Mouse (Mus musculus): ENCODE measurements at regions not wholly inside any gene's neighbourhood (a gene's known extent, or its start where the extent isn't known, plus 50 kb on each side); places are given as distances from the start of the nearest gene placed in this dataset.

GRCm38 (mm10) chr11:89247991-89248390 lies 54.1 kb downstream of the Nog start:
- no peak for DNase-seq

GRCm38 (mm10) chr11:89243370-89243769 lies 58.8 kb downstream of the Nog start:
- no peak for DNase-seq
- intact Hi-C loops (cut with DNase I): no loop called here

More at GRCm38 (mm10) chr11:89247991-89248390, 54.1 kb downstream of the Nog start:
- intact Hi-C loops (cut with DNase I): no loop called here

GRCm38 (mm10) chr11:89242130-89242529 lies 60.0 kb downstream of the Nog start:
- intact Hi-C loops (cut with DNase I): no loop called here

GRCm38 (mm10) chr11:89239891-89240290 lies 62.2 kb downstream of the Nog start:
- intact Hi-C loops (cut with DNase I): no loop called here

More at GRCm38 (mm10) chr11:89242130-89242529, 60.0 kb downstream of the Nog start:
- no peak for DNase-seq

GRCm38 (mm10) chr11:89236904-89237303 lies 65.2 kb downstream of the Nog start:
- intact Hi-C loops (cut with DNase I): no loop called here

More at GRCm38 (mm10) chr11:89239891-89240290, 62.2 kb downstream of the Nog start:
- DNase-seq: no peak

DNA sequence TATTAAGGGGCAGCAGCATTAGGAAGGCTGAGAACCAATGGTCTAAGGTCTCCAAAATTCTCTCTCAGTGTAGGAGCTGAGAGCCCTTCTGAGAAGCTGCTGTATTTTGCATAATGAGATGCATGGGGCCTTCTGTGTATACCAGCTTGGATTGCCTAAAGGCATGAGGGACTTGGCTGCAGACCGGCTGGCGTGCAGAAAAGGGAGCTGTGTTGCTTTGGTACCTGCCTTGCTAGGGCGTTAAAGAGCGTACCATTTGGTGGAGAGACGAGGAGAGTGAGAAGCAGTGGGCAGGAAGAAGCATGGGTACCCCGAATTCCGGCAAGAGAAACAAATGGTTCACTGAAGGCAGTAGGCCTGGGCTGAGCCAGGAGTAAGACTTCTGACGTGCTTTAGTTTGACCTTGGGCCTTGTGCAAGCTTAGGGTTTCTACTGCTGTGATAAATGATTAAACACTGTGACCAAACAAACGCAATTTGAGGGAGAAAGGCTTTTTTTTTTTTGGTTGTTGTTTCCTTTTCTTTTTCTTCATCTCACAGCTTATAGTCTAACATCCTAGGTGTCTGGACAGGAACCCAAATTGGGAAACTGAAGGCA lies 69.2 kb downstream of the Nog start:
- DNase-seq: no peak
- intact Hi-C loops (cut with DNase I): no loop called here

More at GRCm38 (mm10) chr11:89236904-89237303, 65.2 kb downstream of the Nog start:
- DNase-seq: no peak

DNA sequence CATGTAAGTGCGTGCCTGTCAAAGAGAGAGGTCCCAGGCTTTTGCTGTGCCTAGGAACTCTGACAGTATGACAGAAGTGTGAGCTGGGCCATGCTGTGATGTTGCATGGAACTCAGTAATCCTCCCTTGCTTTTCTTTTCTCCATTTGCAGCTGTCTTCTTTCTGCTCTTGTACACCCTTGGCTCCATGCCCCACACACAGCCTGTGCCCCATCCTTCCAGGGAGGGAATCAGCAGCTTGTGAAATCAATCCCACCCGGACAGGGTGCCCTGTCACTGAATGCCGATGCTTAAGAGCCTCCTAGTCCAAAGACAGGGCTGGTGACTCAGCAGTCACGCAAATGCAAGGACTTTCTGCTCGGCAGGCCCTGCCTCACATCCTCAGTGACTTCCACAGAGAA lies 72.4 kb downstream of the Nog start:
- no peak for DNase-seq
- intact Hi-C loops (cut with DNase I): no loop called here

DNA sequence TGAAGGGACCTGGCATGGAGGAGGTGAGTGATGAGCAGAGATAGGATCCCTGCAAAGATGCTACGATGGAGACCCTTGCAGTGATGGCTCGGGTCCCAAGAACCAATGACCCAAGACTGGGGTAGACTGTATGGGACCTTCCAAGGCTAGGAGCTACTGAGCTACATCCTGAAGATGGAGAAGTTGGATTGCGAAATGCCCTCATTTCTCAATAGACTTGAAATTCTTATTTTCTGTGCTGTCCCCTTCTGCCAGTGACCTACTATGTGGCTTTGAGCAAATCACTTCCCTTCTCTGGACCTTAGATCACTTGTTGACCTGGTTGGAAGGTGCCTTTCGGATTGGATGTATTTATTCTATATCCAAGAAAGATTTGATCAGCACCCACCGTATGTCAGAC lies 88.9 kb downstream of the Nog start:
- no peak for DNase-seq
- intact Hi-C loops (cut with DNase I): no loop called here

DNA sequence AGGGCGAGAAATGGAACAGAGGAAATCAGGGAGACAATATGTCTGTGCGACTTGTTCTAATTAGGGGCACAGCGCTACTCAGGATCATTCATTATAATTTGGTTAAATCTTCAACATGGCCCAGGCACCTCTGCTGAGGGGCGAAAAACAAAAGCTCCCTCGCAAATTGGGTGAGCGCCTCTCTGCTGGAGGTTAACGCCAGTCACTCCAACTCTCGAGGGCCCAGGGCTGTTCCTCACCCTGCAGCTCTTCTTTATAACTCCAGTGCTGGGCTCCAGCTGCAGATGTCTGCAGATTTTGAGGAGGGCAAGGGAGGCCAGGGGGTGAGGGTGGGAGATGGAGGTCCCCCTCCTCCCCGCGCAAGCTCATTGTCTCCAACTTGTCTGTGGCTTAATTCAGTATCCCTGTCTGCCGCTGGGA lies 92.6 kb downstream of the Nog start:
- DNase-seq: no peak
- intact Hi-C loops (cut with DNase I): no loop called here

GRCm38 (mm10) chr11:89209072-89209471 lies 93.1 kb downstream of the Nog start:
- intact Hi-C loops (cut with DNase I): no loop called here
- no peak for DNase-seq

GRCm38 (mm10) chr11:89206788-89207187 lies 95.3 kb downstream of the Nog start:
- intact Hi-C loops (cut with DNase I): no loop called here
- DNase-seq: no peak

DNA sequence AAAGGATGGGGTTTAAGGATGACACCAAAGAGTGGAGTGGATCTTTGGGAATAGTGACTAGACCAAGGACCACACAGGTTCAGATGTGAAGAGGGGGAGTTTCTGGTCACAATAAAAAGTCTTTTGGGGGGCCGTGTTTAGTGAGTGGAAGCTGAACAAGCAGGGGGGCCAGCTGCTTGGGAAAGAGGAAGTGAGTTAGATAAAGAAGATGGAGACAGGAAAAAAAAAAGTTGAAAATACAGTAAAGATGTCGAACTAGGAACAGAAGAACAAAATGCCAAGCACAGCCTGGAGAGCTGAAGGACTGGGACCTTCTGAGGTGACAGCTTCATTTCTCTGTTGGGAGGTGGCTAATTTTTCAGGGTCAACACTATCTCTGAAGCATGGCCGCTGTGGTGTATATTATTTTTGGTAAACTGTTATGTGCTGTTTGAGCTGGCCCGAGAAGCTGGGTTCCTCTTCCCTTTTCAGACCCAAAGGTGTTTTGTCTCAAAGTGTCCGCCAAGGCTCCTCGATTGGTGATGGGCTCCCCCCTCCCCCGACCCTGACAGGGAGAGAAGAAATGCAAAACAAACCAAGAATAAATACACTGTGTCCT lies 97.1 kb downstream of the Nog start:
- no peak for DNase-seq
- intact Hi-C loops (cut with DNase I): no loop called here

- DNase-seq: no peak
- intact Hi-C loops (cut with DNase I): no loop called here
These were observed 101.7 kb downstream of the Nog start for GRCm38 (mm10) chr11:89200458-89200857.

- intact Hi-C loops (cut with DNase I): no loop called here
- no peak for DNase-seq
These were observed 109.3 kb downstream of the Nog start for GRCm38 (mm10) chr11:89192815-89193214.

GRCm38 (mm10) chr11:89186911-89187621 lies 113.4 kb downstream of the Gm525 start:
- intact Hi-C loops (cut with DNase I): no loop called here
- peak; percentile 70 to 76 for DNase-seq

GRCm38 (mm10) chr11:89185862-89186261 lies 112.2 kb downstream of the Gm525 start:
- DNase-seq: peak in 1 of 2 experiments; percentile 10
- intact Hi-C loops (cut with DNase I): no loop called here

DNA sequence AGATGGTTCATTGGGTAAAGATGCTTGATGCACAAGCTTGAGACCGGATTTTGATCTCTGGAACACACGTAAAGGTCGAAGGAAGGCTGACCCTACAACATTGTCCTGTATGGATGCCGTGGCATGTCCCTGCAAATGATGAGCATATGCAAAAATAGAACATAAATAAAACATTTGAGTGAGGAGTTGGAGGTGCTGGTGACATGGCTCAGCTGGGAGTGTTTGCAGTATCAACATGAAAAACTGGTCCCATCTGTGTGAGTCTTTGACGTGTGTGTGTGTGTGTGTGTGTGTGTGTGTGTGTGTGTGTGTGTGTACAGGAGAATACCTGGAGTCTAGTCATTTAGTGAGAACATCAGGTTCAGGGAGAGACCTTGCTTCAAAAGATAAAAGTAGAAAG lies 107.8 kb downstream of the Gm525 start:
- intact Hi-C loops (cut with DNase I): no loop called here
- no peak for DNase-seq

- DNase-seq: no peak
- intact Hi-C loops (cut with DNase I): no loop called here
These were observed 104.8 kb downstream of the Gm525 start for GRCm38 (mm10) chr11:89178436-89178835.

DNA sequence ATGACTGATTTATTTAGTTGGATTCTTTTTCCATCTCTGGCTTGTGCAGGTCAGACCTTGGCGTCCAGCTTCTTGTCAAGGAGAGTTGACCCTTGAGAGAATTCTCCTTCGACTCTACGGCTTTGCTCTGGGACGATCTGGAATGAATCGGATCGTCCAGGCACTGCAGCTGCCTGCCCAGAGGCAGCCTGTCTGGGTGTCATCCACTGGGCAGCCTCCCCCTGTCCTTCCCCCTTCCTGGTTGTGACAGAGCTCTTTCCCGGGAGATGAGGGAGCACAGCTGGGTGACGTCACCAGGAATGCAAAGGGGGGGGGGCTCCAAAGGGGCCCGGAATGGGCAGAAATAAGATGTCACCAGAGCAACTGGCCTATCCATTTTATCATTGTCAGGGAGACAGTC lies 101.9 kb downstream of the Gm525 start:
- DNase-seq: no peak
- intact Hi-C loops (cut with DNase I): no loop called here

DNA sequence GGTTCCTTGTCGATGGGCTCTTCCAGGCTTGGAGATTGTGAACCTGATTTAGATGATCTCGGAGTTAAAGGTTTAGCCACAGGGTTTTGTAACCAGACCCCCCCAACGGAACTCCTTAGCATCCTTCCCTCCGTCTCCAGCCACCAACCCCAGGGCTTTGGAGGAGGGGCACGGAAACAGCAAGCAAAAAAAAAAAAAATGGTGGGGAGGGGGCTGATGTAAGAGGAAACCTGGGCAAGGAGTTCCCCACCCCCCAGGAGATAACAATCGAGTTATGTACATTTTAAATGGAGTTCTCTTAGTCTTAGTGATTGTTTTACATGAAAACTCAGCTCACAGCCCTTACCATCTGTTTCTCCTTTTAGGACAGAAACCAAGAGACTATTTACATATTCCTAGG lies 101.3 kb downstream of the Gm525 start:
- intact Hi-C loops (cut with DNase I): no loop called here
- no peak for DNase-seq

GRCm38 (mm10) chr11:89165278-89165677 lies 91.6 kb downstream of the Gm525 start:
- DNase-seq: peak; percentile 82 to 91
- intact Hi-C loops (cut with DNase I): loop anchor here (1.0 to 10.0 kb wide), 3 partner anchors 65 to 750 kb away; no protein-coding TSS in a partner anchor
